Mouse (Mus musculus): ENCODE measurements around the gene Arpc5. TPM values are rescaled to one million over a fixed set of nuclear protein-coding genes. Genes with fewer than 3 reads are reported as not detected.
A peak's percentile ranks its signal among the peaks of the same experiment; 100 is the strongest.

Arpc5 gene
- total RNA-seq, 1 experiment from 2014 or later, result 104 TPM

- no peak for DNase-seq
Observed at GRCm38 (mm10) chr1:152810533-152811439, 44.4 kb downstream of the Arpc5 start.

GRCm38 (mm10) chr1:152815265-152815701 lies 48.9 kb downstream of the Arpc5 start:
- peak; percentile 71 for DNase-seq

- no peak for DNase-seq
Observed at GRCm38 (mm10) chr1:152817027-152817769, 50.9 kb downstream of the Arpc5 start.

- peak; percentile 71 for DNase-seq
Observed at GRCm38 (mm10) chr1:152817794-152818193, 51.5 kb downstream of the Arpc5 start.

GRCm38 (mm10) chr1:152819558-152819957 lies 53.2 kb downstream of the Arpc5 start:
- no peak for DNase-seq

GRCm38 (mm10) chr1:152820911-152821695 lies 54.8 kb downstream of the Arpc5 start:
- peak; percentile 21 for DNase-seq

GRCm38 (mm10) chr1:152821746-152822145 lies 55.4 kb downstream of the Arpc5 start:
- DNase-seq, result no peak

GRCm38 (mm10) chr1:152824206-152824605 lies 57.9 kb downstream of the Arpc5 start:
- no peak for DNase-seq

Other genes with a start within 250 kb of the Arpc5 start
- gene Apobec4, start 16.0 kb upstream of the Arpc5 start, total RNA-seq (2021), result not detected in 2 replicates
- 32.3 and 40.5 TPM in 2 replicates for gene Rgl1, start 191 bp upstream of the Arpc5 start, total RNA-seq (2021)
- 4.9 and 7.7 TPM in 2 replicates for gene Ncf2, start 33.7 kb downstream of the Arpc5 start, total RNA-seq (2021)
- 55.5 and 58.0 TPM in 2 replicates for gene Smg7, start 136.1 kb downstream of the Arpc5 start, total RNA-seq (2021)
- gene Nmnat2, start 188.5 kb downstream of the Arpc5 start, total RNA-seq (2021), result 0.96 and 2.6 TPM in 2 replicates

All from adrenal gland, postnatal 14 days (tissue).